Mouse (Mus musculus) c-Kit-positive CD71-positive TER-119-negative erythroid progenitor cells, embryonic 14.5 days (primary cell): ENCODE measurements around the gene Rps16.

ENCODE experiments used
- DNase-seq: peaks from one replicate; pipeline ENCODE4 v3.0.0-alpha.2; 2013; ENCODE audit warnings: low read depth

Gene Rps16

DNA sequence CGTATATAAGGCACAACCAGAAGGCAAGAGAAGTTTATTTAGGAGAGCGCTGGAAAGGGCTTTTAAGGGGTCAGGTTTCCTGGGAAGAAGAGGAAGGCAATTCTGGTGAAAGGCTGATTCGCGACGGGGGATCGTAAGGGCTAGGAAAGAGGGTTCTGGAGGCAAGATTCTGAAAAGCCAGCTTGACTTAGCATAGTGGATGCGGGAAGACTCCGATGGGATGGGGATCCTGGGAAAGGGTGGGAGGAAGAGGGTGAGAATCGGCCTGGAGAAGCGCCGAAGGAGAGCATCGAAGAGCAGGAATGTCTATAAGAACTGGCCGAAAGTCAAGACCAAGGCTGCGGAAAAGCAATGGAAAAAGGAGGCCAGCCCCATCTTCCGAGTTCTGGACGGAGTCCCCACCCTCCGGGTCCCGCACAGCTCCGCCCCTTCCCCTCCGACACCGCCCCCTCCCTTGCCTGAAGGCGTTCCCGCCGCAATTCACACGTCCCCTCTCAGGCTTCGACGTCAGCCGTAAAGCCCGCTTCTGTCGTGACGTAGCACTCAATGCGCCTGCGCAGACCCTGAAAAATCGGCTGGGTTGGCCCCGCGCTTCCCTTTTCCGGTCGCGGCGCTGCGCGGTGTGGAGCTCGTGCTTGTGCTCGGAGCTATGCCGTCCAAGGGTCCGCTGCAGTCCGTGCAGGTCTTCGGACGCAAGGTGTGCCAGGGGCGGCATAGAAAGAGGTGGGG lies at the start of gene Rps16:
Gene Rps16 (plus strand): TSS at position 498 of the 729 bp plus-strand sequence.
- DNase-seq: peak; percentile 94

DNA sequence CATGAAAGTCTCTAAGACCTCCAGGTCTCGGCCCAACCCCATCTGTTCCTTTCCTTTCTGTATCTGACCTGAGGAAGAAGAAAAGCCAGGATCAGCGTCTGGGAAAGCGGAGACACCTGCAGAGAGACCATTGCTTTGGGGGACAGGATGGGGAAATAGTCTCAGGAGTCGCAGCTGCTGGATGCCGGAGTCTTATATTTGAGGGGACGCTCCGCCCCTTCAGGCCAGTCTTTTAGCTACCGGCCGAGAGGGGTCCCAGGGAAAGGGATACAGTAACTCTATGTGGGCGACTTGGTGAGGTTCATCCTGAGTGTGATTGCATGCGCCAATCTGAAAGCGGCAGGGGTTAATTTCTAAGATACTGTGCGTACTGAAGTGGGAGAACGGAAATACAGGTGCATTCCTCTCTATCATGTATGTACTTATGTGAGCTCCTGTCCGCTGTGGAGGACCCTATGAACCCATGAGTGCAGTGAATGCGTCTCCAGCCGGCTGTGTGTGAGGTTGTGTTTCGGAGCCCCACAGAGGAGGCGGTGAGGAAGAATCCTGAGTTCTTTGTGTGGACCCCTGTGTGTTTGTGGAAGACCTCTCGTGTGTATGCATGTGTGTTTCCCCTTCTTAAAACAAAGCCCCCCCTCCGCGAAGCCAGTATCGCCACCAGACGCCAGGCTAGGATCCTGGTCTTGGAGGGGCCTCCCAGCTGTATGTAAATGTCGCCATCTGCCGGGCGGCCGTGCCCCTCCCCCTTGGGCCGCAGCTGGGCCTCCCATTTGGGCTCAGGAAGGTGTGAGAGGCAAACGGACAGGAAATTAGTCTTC lies 48.6 kb upstream of the Rps16 start, which contains the start of gene Dll3:
Gene Dll3 (minus strand): TSS at position 623 of the 818 bp plus-strand sequence.
- no peak for DNase-seq

DNA sequence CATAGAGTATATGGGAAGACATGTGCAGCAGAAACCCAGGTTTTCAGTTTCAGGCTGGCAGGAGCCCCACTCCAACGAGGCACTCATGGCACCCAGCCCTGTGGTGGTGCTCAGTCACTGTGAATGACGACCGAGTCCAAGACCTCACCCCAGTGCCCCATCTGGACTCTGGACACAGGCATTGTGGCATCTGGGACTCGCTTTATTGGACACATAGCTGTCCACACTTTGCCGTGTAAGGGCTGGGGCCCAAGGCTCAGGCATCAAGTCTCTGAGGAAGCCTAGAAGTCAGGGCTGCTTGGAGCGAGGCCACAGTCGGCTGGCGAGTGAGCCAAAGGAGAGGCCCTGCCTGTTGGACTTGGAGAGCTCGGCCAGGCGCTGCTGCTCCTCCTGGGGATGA lies 44.8 kb upstream of the Rps16 start:
- no peak for DNase-seq

DNA sequence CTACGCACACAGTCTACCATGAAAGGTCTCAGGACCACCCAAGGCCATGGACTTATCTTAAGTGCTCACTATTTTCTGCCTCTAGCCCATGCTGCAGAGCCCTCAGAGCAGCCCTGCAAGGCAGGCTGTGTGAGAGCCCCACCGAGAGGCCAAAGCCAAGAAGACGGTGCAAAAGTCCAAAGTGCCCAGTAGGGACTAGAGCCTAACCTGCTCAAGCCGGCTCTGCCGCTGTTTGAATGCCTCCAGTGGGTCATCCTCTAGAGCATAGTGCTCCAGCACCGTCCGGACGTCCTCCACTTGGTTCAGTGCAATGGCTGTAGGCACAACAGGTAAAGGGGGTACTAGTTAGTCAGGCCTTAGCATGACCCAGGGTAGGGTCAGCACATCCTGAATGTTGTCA lies 44.2 kb upstream of the Rps16 start:
- no peak for DNase-seq

DNA sequence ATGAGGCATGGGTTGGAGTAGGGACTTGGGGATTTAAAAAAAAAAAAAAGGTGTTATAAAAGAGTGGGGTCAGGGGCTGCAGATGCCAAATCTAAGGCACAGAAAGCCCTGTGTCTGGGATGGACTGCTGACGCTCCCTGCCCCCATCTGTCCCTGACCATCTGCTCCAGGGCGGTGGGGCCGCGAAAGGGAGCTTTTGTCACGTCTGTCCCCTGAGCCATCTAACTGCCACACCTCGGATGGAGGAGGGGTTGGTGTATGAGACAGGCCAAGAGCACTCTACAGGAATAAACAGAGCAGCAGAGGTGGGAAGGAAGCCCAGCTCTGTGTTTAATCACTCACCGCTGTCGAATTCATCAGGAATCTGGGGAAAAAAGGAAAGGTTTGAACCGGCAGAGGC lies 40.7 kb upstream of the Rps16 start:
- no peak for DNase-seq

DNA sequence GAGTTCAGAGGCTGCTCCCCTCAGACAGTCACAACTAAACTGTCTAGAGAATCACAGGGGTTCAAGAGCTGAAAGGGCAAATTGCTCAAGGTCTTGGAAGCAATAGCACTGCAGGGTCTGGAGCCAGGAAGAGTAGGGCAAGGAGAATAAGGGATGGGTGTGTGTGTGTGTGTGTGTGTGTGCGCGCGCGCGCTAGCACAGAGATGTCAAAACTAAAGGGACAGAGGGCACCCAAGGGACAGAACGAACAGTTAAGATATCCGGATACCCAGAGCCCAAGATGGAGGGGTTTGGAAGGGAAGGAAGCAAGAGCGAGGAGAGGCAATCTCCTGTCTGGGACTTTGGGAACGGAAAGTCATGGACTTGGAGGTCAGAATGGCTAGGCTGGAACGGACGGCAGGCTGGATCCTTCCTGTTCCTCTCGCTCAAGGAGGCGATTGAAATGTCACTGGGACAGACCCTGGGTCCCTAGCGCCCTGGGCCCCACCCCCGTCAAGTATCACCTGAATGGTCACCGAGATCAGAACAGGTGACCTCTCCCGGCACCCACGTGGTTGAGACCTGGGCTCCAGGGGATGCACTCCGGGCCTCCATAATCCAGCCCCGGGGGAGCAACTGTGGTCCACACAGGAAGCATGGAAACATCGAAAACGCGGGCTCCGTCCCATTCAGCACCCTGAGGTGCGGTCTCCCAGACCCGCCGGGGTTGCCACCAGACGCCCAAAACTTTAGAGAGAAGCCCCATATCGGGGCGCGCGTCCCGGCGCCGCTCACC lies 39.1 kb upstream of the Rps16 start:
- peak; percentile 23 for DNase-seq

DNA sequence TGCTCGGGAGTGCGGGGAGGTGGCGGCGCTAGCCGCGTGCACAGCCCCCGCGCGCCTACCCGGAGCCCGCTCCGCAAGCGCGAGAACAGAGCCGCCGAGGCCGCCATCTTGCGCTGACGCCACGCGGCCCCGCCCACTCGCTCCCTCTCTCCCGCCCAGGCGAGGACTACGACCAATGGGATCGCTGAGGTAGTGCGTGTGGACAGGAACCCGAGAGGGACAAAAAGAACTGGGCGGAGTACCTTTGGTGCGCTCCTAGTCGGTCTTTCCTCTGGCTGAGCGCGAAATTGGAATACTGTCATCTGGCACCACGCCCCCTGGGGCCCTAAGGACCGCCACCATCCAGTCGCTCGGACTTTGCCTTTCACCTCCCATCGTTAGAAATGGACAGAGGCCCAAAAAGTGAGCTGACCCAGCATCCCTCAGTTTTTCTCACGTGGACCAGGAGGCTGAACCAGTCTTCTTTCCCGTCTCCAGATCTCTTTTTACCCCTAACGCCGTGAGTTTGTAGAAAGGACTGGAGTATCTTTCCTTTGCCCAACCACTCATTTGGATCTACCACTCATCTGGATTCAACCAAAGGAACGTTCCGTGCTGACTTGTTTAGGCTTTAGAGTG lies 38.4 kb upstream of the Rps16 start, which contains the start of gene Timm50:
Gene Timm50 (minus strand): TSS at position 147 of the 618 bp plus-strand sequence.
- DNase-seq: peak; percentile 95

DNA sequence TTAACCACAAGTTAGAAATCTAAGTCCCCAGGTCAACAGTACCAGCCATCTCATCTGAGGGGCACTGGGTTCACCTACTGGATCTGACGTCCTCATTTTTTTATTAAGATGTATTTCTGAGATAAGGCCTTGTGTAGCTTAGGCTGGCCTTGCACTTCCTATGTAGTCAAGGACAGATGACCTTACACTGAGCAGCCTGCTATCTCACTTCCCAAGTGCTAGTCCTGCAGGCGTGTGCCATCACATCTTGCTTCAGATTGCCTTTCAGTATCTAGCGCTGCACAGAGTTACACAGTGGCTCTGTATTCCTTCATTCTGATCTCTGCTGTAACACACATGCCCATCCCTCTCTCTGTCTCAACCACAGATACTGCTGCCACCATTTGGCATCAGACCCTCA lies 32.4 kb upstream of the Rps16 start:
- DNase-seq: no peak

DNA sequence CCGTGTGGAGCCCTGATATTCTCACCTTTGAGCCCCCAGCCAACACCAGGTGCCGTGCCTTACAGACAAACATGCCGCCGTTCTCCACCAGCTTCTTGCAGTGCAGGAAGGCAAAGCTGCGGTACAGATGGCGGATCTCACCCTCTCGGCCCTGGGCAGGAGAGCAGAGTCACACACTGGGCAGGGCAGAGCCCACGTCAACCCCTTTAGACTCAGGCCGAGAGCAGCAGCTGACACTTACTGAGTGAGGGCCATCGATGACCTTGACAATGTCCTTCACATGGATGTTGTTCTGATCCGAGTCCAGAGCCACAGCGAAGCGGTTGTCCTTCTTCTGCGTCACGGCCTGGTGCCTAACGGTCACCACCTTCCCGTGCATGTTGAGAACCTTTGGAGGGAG lies 31.7 kb upstream of the Rps16 start:
- no peak for DNase-seq

DNA sequence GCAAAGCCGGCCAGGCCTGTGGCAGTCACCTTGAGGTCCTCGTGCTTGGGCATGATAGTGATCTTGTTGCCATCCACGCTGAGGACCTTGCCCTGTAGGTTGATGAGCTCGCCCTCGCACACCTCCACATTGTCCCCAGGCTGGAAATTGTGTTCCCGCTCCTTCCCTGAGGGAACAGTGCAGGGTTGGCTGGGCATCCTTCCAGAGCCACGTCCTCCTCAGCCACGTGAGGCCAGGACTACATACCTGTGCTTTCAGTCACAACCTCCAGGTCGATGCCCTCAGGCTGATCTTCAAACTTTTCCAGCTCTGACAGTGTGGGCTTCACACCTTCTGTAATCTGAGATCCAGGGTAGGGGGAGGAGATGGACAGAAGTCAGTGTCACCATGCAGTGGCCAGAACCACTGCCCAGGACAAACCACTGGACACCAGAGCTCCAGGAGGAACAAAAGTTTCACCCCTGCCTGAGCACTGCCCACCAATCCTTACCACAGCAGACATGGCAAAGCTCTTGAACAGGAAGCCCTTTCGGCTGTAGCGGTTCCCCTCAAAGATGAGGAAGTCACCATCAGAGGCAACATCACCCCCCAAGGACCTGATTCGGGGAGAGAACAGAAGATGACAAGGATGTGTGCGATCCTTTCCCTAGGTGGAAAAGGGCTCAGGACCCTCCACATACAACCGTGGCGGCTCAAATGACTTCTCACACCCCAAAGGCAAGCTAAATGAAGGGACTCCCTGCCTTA lies 28.3 kb upstream of the Rps16 start:
- DNase-seq: no peak

DNA sequence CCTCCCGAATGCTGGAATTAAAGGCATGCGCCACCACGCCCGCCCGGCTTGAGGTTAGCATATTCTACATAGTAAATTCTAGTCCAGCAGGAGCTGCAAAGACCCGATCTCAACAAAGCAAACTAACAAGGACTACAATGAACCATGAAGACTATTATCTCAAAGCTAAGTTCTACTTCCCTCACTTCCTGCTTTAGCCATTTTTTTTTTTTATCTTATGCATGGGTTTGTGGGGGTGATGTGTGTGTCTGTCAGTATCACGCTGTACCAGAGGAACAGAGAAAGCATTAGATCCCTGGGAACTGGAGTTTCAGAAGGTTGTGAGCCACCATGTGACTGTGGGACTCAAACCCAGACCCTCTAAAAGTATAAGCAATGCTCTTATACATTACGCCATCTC lies 25.2 kb upstream of the Rps16 start:
- DNase-seq: no peak

DNA sequence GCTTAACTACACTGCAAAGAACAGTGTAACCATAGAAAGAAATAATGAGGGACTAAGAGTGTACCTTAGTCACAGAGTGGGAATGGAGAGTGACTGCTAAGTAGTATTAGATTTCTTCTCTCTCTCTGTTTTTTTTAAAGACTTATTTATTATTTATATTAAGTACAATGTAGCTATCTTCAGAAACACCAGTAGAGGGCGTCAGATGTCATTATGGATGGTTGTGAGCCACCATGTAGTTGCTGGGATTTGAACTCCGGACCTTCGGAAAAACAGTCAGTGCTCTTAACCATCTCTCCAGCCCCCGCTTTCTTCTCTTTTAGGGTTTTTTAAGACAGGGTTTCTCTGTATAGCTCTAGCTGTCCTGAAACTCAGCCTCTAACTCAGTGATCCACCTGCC lies 24.0 kb upstream of the Rps16 start:
- no peak for DNase-seq

DNA sequence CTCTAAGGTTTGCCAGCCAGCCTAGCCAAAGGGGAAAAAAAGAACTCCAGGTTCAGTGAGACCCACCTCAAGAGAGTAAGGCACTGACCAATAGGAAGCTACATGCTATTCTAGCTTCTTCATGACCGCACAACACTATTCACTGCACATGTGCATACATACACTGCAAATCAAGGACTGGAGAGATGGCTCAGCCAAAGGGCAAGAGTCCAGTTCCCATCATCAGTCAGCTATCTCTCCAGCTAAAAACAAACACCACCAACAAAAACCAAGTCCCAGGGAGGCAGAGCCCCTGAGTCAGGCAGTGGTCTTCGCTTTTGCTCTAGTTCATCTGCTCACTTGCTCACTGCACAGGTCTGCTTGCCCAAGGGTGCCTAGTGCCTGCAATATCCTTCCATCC lies 22.2 kb upstream of the Rps16 start:
- no peak for DNase-seq

DNA sequence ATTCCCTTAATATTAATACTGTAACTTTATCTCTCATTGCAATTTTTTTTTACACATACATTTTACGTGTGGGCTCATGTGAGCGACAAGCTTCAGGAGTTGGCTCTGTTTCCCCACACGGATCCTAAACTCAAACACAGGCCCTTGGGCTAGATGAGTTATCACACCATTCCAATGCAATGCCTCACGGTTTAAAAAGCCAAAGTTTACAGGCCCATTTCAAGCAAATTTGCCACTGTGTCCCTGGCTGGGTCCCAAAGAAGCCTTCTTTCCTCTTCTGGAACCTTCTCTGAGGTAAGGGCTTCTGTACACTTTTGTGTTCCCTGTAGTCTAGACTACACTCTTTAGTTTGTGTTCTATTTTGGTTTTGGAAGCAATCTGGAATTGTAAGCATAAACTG lies 15.9 kb upstream of the Rps16 start:
- no peak for DNase-seq

DNA sequence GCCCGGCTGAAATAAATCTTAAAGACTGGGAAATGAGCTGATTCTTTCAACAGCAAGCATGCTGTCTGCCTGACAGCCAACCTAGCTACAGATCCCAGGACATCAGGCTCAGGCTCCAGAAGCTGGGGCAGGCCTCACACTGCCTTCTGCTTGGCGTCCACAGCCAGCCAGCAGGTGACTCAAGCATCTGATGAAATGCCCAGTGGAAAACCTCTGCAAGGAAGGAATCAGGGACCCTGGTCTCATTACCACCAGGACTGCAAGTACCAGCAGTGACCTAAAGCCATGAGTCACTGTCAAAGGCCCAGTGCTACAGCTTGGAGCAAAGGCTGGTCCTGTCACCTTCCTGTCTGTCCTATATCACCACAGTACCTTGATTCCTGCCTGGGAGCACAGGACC lies 15.0 kb upstream of the Rps16 start:
- no peak for DNase-seq

DNA sequence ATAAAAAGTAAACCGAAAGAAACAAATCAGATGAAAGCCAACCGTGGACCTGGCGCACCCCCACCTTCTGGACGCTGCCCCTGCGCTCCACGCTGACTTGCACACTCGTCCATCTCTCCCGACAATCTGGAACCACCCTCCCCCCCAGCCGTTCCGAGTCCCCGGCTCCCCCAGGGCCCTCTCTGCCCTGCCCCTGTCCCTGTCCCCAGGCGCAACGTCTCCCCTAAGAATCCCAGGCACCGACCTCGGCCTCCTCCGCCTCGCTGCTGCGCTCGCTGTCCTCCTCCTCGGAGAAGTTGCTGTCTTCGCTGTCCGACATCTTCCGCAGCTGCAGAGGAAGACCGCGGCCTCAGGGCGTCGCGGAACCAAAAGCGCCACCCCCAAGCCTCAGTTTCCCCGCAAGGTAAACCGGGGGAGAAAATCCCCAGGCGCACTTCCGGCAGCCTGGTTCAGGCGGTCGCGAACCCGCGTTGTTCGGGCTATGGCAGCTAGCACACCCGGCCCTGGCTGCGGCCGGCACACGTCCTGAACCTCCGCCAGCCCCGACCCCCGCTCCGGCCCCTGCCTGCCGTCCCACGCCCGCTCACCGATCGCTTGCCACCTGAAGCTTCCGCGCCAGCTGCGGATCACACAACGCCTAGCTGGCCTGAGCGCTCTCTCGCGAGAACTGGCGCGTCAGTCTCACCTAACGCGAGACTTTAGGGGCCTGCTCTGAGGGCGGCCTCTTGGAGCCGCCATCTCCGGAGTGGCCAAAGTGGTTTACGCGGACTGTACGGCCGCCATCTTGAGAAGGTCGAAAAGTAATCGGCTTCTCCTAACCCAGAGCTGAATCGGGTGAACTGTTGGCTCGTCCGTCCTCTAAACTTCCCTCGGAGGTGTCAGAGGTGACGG lies 12.1 kb upstream of the Rps16 start, which contains the start of gene Supt5:
Gene Supt5 (minus strand): TSS at position 639 of the 891 bp plus-strand sequence.
- DNase-seq: peak; percentile 99

DNA sequence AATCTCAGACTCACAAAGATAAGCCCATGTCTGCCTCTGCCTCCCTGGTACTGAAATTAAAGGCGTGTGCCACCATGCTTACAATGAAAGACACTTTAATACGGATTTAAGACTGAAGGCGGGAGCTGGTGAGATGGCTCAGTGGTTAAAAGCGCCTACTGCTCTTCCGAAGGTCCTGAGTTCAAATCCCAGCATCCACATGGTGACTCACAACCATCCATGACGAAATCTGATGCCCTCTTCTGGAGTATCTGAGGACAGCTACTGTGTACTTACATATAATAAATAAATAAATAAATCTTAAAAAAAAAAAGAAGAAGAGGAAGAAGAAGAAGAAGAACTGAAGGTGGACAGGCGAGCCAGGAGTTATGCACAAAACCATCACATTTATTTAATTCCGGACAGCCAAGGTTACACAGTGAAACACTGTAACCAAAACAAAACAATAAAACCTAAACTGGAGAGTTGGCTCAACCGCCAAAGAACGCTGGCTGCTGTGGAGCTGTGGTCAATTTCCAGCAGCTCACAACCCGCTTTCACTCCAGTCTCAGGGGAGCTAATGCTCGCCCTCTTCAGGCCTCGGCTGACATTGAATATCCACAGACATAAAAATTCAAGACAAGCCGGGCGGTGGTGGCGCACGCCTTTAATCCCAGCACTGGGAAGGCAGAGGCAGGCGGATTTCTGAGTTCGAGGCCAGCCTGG lies 11.1 kb upstream of the Rps16 start:
- peak; percentile 52 for DNase-seq

DNA sequence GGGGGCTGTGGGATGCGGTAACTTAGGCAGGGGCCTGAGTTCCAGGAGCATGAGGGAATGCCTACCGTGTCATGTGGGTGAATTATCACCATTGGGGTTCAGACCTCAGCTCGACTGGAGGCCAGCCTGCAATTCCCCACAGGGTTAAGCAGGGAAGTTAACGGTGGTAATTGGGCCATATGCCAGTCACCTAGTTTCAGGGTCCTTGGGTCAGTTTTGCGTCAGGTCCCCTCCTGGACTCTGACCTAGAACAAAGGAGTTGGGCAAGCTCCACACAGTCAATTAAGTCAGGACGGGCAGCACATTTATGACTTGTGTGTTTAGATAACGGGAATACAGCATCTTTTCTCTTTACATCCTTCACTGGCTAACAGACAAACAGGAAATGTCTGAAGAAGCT lies 9.1 kb upstream of the Rps16 start:
- DNase-seq: no peak

DNA sequence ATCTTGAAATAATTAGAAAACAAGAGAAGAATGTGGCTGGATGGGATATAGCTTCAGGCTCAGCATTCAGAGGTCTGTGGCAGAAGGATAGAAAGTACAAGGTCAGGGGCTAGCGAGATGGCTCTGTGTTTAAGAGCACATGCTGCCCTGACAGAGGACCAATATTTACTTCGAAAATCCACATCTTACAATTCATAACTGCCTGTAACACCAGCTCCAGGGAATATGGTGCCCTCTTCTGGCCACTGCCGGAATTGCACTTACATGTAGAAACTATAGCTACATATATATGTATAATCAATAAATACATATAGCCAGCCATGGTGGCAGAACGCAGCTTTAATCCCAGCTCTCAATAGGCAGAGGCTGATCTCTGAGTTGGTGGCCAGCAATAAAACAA lies 5.8 kb upstream of the Rps16 start:
- peak; percentile 78 for DNase-seq

DNA sequence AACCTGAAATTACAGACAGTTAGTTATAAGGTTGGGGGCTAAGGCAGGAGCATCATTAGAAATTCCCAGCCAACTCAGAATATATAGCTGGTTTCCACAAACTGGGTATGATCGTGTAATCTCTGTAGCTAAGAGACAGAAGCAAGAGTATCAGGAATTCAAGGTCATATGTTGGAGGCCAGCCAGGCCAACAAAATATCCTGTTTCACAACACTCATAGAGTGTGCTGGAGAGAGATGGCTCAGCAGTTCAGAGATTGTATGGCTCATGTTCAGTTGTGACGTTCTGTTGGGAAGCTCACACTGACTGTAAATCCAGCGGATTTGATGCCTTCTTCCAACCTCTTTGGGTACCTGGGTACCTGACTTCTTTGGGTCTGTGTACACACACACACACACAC lies 2.7 kb upstream of the Rps16 start:
- no peak for DNase-seq
